Mouse (Mus musculus): ENCODE data around the gene Tspo.

Tspo gene

DNA sequence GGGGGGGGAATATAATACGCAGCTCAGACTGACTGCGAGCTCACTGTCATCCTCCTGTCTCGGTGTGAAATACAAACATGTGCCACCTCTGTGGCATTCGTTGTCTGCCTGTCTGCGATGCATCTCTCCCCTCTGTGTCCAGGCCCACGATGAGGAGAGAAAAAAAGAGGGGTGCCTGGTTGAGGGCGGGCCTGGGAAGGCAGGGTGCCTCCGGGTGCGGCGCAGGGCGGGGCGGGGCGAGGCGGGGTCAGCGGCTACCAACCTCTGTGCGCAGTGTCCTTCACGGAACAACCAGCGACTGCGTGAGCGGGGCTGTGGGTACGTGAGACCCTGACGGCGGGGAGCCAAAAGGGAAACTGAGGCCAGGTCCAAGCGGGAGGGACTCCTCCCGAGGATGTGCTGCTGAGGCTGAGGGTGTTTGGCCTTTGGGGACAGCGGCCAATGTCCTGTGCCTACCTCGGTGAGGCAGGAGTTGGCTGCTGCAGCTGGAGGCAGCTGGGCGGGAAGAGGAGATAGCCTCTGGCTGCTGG, at the start of gene Tspo, which contains the start of gene Mcat:
Tspo (plus strand) TSS at position 266 of the 530 bp plus-strand sequence.
Mcat (minus strand) TSS at position 461 of the 530 bp plus-strand sequence.
- DNase-seq = no peak

DNA sequence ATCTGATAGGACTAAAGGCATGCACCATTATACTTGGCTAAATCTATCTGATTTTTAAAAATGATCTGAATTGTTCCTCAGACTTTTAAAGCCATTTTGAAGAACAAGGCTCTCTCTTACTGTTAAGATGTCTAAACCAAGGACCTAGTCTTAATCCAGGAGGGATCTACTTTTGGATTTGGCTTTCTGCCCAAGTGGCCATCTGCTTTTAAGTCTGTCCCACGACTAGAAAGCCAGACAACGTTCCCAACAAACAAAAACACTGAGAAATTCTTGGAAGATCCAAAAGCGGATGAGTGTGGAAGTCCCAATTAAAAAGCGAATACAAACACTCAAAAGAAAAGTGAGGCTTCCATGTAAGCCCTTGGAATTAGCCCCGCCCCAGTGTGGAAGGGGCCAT, 48.4 kb upstream of the Tspo start:
- DNase-seq = no peak

GRCm38 (mm10) chr15:83518215-83519048, 45.0 kb upstream of the Tspo start:
- DNase-seq = peak; percentile 69

GRCm38 (mm10) chr15:83520861-83521382, 42.5 kb upstream of the Tspo start:
- DNase-seq = no peak

GRCm38 (mm10) chr15:83523196-83523595, 40.2 kb upstream of the Tspo start:
- no peak for DNase-seq

- DNase-seq = no peak
Measured at GRCm38 (mm10) chr15:83523638-83524332, 39.6 kb upstream of the Tspo start.

GRCm38 (mm10) chr15:83524333-83524729, 39.1 kb upstream of the Tspo start:
- no peak for DNase-seq

DNA sequence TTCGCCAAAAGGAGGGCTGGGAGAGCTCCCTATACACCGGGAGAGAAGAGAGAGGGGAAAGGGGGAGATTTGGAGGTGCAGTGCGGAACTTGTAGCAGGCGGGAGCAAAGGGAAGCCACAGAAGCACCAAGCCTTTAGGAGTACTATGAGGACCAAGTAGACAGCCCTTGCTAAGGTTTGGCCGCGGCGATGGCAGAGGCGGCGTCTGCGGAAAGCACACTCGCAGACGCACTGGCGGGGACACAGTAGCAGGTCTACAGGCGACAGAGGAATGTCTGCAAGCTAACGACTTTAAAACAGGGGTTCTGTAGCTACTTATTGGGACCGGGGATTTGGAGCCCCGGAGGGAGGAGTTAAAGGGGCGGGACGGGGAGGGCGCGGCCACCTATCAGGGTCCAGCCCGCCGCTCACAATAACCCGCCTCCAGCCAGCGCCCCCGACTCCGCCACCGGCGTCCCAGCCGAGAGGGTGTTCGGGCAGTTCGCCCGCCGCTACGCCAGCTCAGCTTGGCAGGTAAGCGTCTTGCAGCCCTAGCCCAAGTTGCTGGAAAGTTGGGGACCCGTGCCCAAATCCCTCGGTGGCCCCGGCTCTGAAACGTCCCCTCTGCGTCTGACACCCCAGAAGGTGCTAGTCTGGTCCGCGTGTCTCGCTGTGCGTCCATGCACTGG, 36.8 kb upstream of the Tspo start, which contains the start of gene Bik:
Bik (plus strand) TSS at position 439 of the 668 bp plus-strand sequence.
- no peak for DNase-seq

DNA sequence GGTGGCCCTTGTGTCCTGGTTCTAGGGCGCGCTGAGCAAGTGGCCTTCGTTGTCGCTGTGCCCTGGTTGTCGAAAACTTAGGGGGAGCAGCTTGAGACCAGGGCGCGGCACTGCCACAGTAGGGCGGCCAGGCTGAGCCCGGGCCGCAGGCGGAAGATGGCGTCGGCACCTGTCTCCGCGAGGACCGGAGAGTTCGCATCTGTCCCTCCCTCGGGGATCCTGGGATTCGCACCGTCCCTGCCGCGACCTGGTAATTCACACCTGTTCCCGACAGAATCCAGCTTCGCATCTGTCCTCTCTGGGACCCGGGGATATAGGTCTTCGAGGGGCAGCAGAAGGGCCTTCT, 36.3 kb upstream of the Tspo start:
- DNase-seq = no peak

DNA sequence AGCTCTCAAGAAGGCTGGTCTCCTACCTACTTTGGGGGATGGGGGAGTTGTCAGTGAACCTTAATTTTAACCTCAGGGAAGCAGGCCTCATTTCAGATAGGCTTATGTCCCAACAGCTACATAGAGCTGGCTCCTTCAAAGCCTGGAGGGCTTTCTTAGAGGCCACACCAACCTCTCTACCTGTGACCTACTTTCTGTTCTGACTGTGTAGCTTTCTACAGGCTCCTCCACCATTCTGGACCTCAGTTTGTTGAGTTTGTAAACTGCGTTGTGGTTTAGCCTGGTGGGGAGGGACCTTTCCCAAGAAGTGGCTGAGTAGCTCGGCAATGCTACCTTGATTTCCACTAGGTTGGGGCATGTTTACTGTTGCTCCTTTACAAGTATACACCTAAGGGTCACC, 35.6 kb upstream of the Tspo start:
- no peak for DNase-seq

DNA sequence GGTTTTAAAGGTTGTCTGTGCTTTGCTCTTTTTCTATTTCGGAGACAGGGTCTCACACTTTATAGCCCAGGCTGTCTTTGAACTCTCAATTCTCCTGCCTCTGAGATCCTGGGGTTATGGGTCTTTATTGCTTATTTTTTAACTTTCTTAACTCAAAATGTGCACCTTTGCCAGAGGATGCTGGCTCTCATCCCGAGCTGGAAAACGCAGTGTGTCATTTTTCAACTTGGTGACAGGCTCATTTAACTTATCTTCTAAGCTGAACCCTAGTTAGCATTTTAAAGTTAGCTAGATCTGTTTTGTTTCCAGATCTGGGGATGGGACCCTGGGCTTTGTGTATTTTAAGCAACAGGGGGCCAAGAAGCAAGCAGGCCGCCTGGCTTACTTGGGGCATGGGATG, 34.5 kb upstream of the Tspo start:
- DNase-seq = no peak

DNA sequence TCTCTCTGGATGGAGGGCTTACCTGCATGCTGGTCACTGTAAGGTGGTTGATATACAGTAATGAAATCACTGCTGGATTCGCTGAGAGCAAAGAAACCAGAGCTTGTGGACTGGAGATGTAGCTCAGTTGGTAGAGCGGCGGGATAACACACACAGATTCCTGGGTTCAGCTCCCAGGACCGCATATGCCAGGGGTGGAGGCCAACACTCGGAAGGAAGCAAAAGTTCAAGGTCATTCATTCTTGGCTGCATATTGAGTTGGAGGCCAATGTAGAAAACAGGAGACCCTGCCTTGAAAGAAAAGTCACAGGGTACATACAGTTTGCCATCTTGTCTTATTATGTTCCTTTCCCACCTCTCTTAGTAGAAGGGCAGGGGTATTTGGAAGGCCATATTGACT, 33.6 kb upstream of the Tspo start:
- no peak for DNase-seq

GRCm38 (mm10) chr15:83530233-83530632, 33.2 kb upstream of the Tspo start:
- DNase-seq = no peak

DNA sequence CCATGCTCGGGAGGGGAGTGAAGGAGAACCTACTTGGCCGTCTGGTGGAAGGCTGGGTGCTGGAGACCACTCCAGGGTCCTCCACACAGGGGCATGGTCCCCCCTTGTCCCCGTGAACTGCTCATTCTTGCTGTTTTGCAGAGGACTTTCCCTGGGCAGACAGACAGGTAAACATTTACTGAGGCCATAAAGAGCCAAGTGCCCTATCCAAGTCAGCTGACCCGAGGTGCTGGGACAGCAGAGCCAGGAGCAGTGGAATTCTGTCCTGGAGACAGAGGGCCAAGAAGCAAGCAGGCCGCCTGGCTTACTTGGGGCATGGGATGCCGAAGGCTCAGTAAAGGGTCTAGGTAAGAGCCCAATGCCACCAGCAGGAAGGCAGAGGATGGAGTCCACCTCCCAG, 32.7 kb upstream of the Tspo start:
- DNase-seq = no peak

- no peak for DNase-seq
Measured at GRCm38 (mm10) chr15:83531961-83532469, 31.4 kb upstream of the Tspo start.

DNA sequence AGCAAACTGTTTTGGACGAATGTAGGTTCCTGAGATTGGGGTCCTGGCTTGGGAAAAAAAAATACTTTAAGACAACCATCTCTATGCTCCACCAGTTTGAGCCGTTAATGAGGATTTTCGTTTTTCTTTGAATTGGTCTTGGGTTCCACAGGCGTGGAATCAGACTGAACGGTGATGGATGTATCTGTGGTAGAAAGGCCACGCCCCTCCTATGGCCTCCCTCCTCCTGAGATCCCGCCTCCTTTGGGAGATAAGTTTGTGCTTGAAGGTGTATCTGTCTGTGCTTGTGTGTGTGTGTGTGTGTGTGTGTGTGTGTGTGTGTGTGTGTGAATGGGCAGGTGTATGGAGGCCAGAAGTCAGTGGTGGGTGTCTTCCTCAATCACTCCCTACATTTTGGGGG, 30.8 kb upstream of the Tspo start:
- DNase-seq = no peak

DNA sequence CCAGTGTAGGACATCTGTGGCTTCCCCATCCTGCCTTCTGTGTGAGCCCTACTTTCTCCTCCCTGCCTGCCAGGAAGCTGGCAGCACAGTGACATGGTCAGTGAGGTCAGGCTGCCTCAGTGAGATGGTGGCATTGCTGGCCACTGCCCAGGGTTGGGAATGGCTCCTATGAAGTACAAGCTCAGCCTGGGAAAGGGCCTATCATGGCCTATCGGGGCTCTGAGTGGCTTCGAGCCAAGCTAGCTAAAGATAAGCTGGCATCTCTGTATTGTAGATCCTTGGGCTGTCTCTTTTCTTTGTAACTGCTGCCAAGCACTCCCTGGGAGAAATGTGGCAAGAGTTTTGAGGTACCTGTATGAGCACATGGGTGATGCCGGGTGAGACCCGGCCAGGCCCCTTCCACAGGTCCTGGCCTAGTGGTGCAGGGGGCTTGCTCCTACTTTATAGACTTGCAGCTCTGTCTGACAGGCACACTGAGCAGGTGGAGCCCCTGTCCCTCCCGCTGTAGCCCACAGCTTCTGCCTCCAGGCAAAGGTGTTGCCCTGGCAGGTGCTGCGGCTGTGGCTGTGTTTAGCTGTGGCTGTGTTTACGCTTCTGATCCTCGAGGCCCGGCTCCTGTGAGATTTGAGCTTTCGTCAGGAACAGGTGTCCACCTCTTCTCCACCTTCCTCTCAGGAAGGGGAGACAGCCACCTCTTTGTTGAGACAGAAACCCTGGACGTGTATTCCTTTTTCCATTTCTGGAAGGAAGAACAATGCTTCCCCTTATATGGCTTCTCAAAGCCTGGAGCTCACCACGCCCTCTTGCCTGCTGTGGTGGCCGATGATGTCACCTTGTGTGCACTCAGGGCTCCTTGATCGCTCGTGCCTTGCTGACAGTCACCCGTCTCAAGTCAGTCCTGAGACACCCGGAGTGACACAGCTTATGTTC, 28.2 kb upstream of the Tspo start:
- DNase-seq = no peak

- DNase-seq = no peak
Measured at GRCm38 (mm10) chr15:83535890-83536231, 27.5 kb upstream of the Tspo start.

DNA sequence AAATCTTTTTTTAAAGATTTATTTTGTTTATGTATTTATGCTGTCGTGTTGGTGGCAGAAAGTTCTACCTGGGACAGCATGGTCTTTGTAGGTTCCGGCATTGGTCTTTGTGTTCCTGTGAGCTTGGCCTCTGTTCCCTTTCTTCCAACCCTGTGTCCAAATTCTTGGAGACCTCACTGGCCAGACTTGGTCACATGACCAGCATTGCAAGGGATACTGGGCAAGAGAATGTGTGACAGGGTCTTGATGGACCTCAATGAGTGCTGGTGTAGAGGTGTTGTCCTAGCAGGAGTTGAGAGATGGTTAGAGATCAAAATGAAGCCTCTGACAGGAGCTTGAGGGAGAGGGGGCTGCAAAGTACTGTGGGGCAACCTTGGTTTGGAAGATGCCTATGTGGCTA, 24.5 kb upstream of the Tspo start:
- DNase-seq = no peak

DNA sequence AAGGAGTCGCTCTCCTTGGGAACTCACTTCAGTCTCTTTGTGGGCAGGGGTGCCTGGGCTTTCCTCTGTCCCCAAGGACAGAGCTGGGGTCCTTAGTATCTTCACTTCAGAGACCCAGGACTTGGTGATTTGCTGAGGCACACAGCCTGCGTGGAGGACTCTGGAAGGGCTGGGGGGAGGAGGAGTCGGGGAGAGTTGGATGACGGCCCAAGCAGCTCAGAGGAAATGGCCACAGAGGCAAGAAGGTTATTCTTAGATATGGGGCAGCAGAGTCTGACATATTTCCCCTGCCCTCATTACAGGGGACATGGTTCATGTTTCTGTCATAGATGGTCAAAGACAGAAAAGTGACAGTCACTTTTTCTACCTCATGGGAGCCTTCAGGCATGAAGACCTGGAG, 23.5 kb upstream of the Tspo start:
- DNase-seq = no peak

DNA sequence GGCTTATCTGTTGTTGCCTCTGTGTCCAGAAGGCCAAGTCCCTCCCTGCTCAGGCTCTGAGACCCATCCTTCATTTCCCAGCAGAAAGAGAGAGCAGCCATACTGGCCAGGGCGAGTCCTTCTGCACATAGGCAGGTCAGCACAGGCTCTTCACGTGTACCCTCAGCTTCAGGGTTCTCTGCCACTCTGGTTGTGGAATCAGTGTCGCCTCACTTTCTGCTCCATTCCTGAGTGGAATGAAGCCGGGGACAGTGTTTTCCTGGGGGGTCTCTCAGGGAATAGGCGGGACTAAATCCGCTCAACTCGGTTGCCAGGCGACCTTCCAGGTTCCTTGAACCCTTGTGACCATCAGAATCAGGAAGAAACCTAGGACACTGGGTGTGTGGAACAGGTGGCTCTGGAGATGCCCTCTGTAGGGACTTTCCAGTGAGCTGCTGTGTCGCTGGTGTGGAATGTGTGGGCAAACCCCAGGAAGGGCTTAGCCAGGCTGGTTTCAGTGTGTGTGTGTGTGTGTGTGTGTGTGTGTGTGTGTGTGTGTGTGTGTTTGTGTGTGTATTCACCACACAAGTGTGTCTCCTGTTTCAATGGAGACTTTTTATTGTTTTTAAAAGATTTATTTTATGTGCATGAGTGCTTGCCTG, 21.6 kb upstream of the Tspo start:
- no peak for DNase-seq

GRCm38 (mm10) chr15:83546029-83546428, 17.4 kb upstream of the Tspo start:
- no peak for DNase-seq
